Mouse (Mus musculus) hindbrain, postnatal 0 days (tissue): ENCODE data around the gene Cd1d1. TPM values are rescaled to one million over a fixed set of nuclear protein-coding genes. Genes with fewer than 3 reads are reported as not detected.

ENCODE experiments used
- ATAC-seq: fragments of 200-750 bp; cut with Nextera tagmentation; 2 replicates; pipeline ENCODE4 v1.8.0; 2017; ENCODE audit warnings: mild to moderate bottlenecking, moderate TSS enrichment, moderate library complexity
- DNase-seq: peaks from one replicate; pipeline ENCODE4 v3.0.0-alpha.2; 2015; ENCODE audit warnings: low spot score
- H3K27ac ChIP-seq: fragments of 300-500 bp; sonication (generic); 2 replicates; pipeline ENCODE4 v1.5.1; 2014; ENCODE audit warnings: mild to moderate bottlenecking
- H3K27me3 ChIP-seq: fragments of 300-500 bp; sonication (generic); 2 replicates; pipeline ENCODE4 v1.6.1; 2014; ENCODE audit warnings: low read length, mixed read lengths; ENCODE audit not compliant: insufficient read depth
- H3K36me3 ChIP-seq: fragments of 300-500 bp; sonication (generic); 2 replicates; pipeline ENCODE4 v1.6.1; 2014; ENCODE audit warnings: low read length, mixed read lengths; ENCODE audit not compliant: insufficient read depth
- H3K4me1 ChIP-seq: fragments of 300-500 bp; sonication (generic); 2 replicates; pipeline ENCODE4 v1.6.1; 2014; ENCODE audit warnings: antibody characterized with exemption, low read length, mixed read lengths; ENCODE audit not compliant: insufficient read depth
- H3K4me2 ChIP-seq: fragments of 300-500 bp; sonication (generic); 2 replicates; pipeline ENCODE4 v1.6.1; 2014; ENCODE audit warnings: low read depth, mild to moderate bottlenecking, low read length, moderate library complexity, mixed read lengths
- H3K4me3 ChIP-seq: fragments of 300-500 bp; sonication (generic); 2 replicates; pipeline ENCODE4 v1.5.1; 2014; ENCODE audit warnings: low read length
- H3K9ac ChIP-seq: fragments of 300-500 bp; sonication (generic); replicated peaks from 2 replicates; pipeline ENCODE4 v1.6.1; 2014; ENCODE audit warnings: mild to moderate bottlenecking, low read length, moderate library complexity, mixed read lengths
- H3K9me3 ChIP-seq: fragments of 300-500 bp; sonication (generic); 2 replicates; pipeline ENCODE4 v1.6.1; 2016; ENCODE audit warnings: low read length, mixed read lengths
- CTCF ChIP-seq: IDR thresholded peaks from 2 replicates; pipeline ENCODE4 v1.5.1; 2016; ENCODE audit warnings: antibody characterized with exemption, control low read depth, low read depth
- WGBS: fragments of 180-500 bp; shearing (Covaris S2); extraction: QIAGEN DNeasy Blood & Tissue Kit; methylation state at CpG from one replicate; pipeline ENCODE4 v1.1.7; 2014; 5-methylcytosine and 5-hydroxymethylcytosine counted together
- polyA plus RNA-seq: library from polyadenylated mRNA; unstranded; fragments of >200 nt; fragmentation: Nextera tagmentation; extraction: Ambion mirVana; gene quantifications from 2 replicates; pipeline ENCODE4 v1.2.1, GENCODE M21; 2015
- total RNA-seq: library from RNA; depleted of rRNA; stranded (reverse); fragments of >200 nt; gene quantifications from 2 replicates; pipeline ENCODE4 v1.2.3, GENCODE M21; 2014; rRNA removed

The Cd1d1 gene
- total and polyA plus RNA-seq, 2 experiments from 2014 or later = 12.4 to 31.5 TPM

- Histone ChIP-seq H3K4me3 (no peak overlapping the region), H3K9ac (no peak overlapping the region), H3K9me3 (no peaks in the 10 kb centered on the region), H3K4me2 (no peak overlapping the region), H3K4me1 (no peaks in the 10 kb centered on the region), H3K27ac (no peak overlapping the region), H3K36me3 (no peaks in the 10 kb centered on the region), H3K27me3 (no peaks in the 10 kb centered on the region)
- WGBS = 24% methylated on average over 2 of the region's 2 CpGs
- TF ChIP-seq CTCF = no peak
- DNase-seq (no peak), ATAC-seq (no peak)
These were observed 48.6 kb downstream of the Cd1d1 start for GRCm38 (mm10) chr3:86950652-86951051.

Other genes starting within 250 kb of the Cd1d1 start
- 159 and 176 TPM in 2 replicates for gene Dclk2, start 78.6 kb downstream of the Cd1d1 start, total RNA-seq
- 68.1 and 69.6 TPM in 2 replicates for gene Dclk2, start 78.6 kb downstream of the Cd1d1 start, polyA plus RNA-seq
- gene Kirrel, start 175.3 kb upstream of the Cd1d1 start, total RNA-seq = 7.2 and 11.3 TPM in 2 replicates
- gene Kirrel, start 175.3 kb upstream of the Cd1d1 start, polyA plus RNA-seq = 2.9 and 3.2 TPM in 2 replicates